Mouse (Mus musculus) forebrain, postnatal 0 days (tissue): ENCODE results near the gene Camkmt. TPM values are rescaled to one million over a fixed set of nuclear protein-coding genes. Genes with fewer than 3 reads are reported as not detected.

Experiments
- ATAC-seq: fragments of 200-750 bp; cut with Nextera tagmentation; 2 replicates; pipeline ENCODE4 v1.8.0; 2017; ENCODE audit warnings: mild to moderate bottlenecking, moderate library complexity
- DNase-seq: peaks from one replicate; pipeline ENCODE4 v3.0.0-alpha.2; 2015
- H3K27ac ChIP-seq: fragments of 300-500 bp; sonication (generic); 2 replicates; pipeline ENCODE4 v1.5.1; 2014; ENCODE audit warnings: low read depth, mild to moderate bottlenecking, antibody characterized with exemption, low read length, moderate library complexity, mixed read lengths
- H3K27me3 ChIP-seq: fragments of 300-500 bp; sonication (generic); 2 replicates; pipeline ENCODE4 v1.6.1; 2014; ENCODE audit warnings: mild to moderate bottlenecking, low read length, mixed read lengths; ENCODE audit not compliant: insufficient read depth
- H3K36me3 ChIP-seq: fragments of 300-500 bp; sonication (generic); 2 replicates; pipeline ENCODE4 v1.6.1; 2014; ENCODE audit warnings: mild to moderate bottlenecking, moderate library complexity; ENCODE audit not compliant: insufficient read depth
- H3K4me1 ChIP-seq: fragments of 300-500 bp; sonication (generic); 2 replicates; pipeline ENCODE4 v1.6.1; 2014; ENCODE audit warnings: antibody characterized with exemption; ENCODE audit not compliant: insufficient read depth
- H3K4me2 ChIP-seq: fragments of 300-500 bp; sonication (generic); 2 replicates; pipeline ENCODE4 v1.6.1; 2014; ENCODE audit warnings: low read depth, mild to moderate bottlenecking, moderate library complexity
- H3K4me3 ChIP-seq: fragments of 300-500 bp; sonication (generic); 2 replicates; pipeline ENCODE4 v1.5.1; 2014; ENCODE audit warnings: low read depth, low read length, mixed read lengths
- H3K9ac ChIP-seq: fragments of 300-500 bp; sonication (generic); 2 replicates; pipeline ENCODE4 v1.6.1; 2014; ENCODE audit warnings: mild to moderate bottlenecking
- H3K9me3 ChIP-seq: fragments of 300-500 bp; sonication (generic); 2 replicates; pipeline ENCODE4 v1.6.1; 2016; ENCODE audit warnings: low read length
- CTCF ChIP-seq: sonication (generic); IDR thresholded peaks from 2 replicates; pipeline ENCODE4 v1.5.1; 2016; ENCODE audit warnings: antibody characterized with exemption, control low read depth, low read depth
- WGBS: fragments of 180-500 bp; shearing (Covaris S2); extraction: QIAGEN DNeasy Blood & Tissue Kit; methylation state at CpG from one replicate; pipeline ENCODE4 v1.1.7; 2014; 5-methylcytosine and 5-hydroxymethylcytosine counted together
- polyA plus RNA-seq: library from polyadenylated mRNA; unstranded; fragments of >200 nt; fragmentation: Nextera tagmentation; extraction: Ambion mirVana; gene quantifications from 2 replicates; pipeline ENCODE4 v1.2.1, GENCODE M21; 2015
- total RNA-seq: library from RNA; depleted of rRNA; stranded (reverse); fragments of >200 nt; gene quantifications from 2 replicates; pipeline ENCODE4 v1.2.3, GENCODE M21; 2014; rRNA removed

The Camkmt gene
- total RNA-seq (11.6 and 14.3 TPM in 2 replicates), polyA plus RNA-seq (13.7 and 16.4 TPM in 2 replicates)

DNA sequence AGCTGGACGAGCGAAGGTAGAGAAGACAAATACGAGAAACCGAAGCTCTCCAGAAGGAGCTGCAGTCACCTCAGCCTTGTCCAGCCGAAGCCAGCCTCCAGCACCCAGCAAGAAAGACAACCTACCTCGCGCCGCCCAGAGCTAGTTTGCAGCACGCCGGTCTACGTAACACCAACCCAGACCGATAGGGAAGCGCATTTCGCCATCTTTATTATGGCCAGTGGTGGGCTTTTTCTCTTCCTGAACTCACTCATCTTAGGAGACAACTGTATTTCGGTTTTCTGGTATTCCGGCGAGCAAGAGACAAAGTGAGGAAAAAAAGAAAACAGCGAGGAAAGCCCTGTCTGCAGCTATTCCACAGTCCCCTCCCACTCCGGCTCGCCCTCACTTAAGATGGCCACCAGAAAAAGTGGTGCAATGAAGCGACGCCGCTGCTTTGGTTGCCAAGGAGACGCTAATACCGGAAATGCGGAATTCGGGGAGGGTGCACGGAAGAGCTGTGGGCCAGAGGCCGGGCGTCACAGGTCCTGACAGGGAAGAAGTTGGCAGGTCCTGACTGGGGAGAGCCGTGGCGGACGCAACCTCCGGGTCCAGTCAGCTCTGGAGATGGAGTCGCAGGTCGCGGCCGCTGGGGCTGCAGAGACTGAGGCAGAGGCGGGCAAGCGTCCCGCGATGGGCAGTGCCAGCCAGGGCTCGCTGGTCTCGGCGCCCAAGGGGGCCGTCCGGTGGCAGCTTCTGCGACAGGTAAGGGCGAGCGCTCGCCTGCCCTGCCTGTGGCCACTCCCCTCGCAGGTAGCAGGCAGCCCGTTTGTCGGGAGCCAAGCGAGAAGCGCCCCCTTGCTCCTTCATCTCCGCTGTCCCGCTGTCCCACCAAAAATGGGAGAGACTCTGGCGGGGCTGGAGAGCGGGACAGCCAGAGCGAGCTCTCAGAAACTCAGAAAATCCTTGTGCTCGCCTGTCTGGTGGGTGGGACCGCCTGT is at the start of gene Camkmt, which contains the start of gene Prepl:
TSS of gene Camkmt (plus strand) at position 433 of the 980 bp plus-strand sequence.
TSS of gene Prepl (minus strand) at position 122 of the 980 bp plus-strand sequence.
- TF ChIP-seq CTCF: peak; percentile 32
- DNase-seq (peak; percentile 98), ATAC-seq (peak; percentile 98)
- under 1% methylated on average over 63 of the region's 63 CpGs for WGBS
- Histone ChIP-seq H3K27ac (peak within 1 kb of the TSS; percentile 90), H3K9ac (peak within 1 kb of the TSS; percentile 90), H3K27me3 (no peaks in the 10 kb centered on the region), H3K4me3 (peak within 1 kb of the TSS; percentile 93), H3K9me3 (no peaks in the 10 kb centered on the region), H3K4me1 (peaks cover 9% of the 10 kb centered on the region), H3K36me3 (no peaks in the 10 kb centered on the region), H3K4me2 (peak within 1 kb of the TSS; percentile 72)

DNA sequence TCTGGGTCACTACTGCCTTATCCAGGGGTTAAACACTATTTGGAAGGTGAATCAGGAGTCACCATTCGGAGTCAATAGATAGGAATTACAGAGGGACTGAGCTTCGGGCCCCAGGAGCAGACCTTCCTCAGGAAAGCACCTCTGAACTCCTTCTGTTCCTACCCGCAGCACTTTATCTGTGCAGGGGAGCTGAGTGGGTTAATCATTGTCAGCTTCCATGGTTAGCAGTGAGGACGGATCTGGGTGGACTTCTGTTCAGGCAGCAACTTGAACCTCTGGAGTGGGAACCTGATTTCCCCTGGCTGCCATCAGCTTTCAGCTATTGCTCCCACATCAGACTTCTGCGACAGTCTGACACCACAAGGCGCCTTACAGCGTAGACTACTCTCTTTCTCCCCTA is 49.4 kb upstream of the Camkmt start:
- WGBS: 82% methylated on average over 7 of the region's 7 CpGs
- H3K9me3 ChIP-seq: no peaks in the 10 kb centered on the region
- no peak overlapping the region for H3K9ac ChIP-seq
- no peak for TF ChIP-seq CTCF
- no peaks in the 10 kb centered on the region for H3K27me3 ChIP-seq
- no peak overlapping the region for H3K4me2 ChIP-seq
- DNase-seq (no peak), ATAC-seq (no peak)
- no peaks in the 10 kb centered on the region for H3K4me1 ChIP-seq
- no peaks in the 10 kb centered on the region for H3K36me3 ChIP-seq
- no peak overlapping the region for H3K4me3 ChIP-seq
- H3K27ac ChIP-seq: no peak overlapping the region

GRCm38 (mm10) chr17:85042419-85042818 is 47.9 kb upstream of the Camkmt start:
- 84% methylated on average over 6 of the region's 6 CpGs for WGBS
- Histone ChIP-seq H3K36me3 (no peaks in the 10 kb centered on the region), H3K4me2 (no peak overlapping the region), H3K27ac (no peak overlapping the region), H3K9me3 (no peaks in the 10 kb centered on the region), H3K4me3 (no peak overlapping the region), H3K9ac (no peak overlapping the region), H3K4me1 (no peaks in the 10 kb centered on the region), H3K27me3 (no peaks in the 10 kb centered on the region)
- DNase-seq (no peak), ATAC-seq (no peak)
- TF ChIP-seq CTCF: no peak

DNA sequence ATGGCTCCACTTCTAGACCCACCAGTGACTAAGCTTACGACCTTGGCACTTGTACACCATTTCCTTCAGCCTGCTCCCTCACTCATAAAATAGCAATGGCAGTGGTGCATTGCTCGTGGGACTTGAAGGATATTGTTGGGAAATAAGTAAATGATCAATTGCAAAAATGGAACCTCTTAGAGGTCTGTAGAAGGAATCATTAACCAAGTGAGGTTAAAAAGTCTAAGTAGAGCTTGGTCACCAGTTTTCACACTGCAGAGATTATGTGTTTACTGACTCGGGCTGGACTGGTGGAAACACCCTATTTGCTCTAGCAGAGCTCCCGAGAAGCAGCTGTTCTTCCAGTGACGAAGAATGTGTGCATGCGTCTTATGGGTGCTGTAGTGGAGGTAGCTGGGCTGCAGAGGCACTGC is 46.9 kb upstream of the Camkmt start:
- whole genome bisulfite sequencing: 86% methylated on average over 6 of the region's 6 CpGs
- Histone ChIP-seq H3K4me1 (no peaks in the 10 kb centered on the region), H3K27ac (no peak overlapping the region), H3K4me2 (no peak overlapping the region), H3K9me3 (no peaks in the 10 kb centered on the region), H3K36me3 (no peaks in the 10 kb centered on the region), H3K27me3 (no peaks in the 10 kb centered on the region), H3K9ac (no peak overlapping the region), H3K4me3 (no peak overlapping the region)
- TF ChIP-seq CTCF: no peak
- DNase-seq: no peak
- ATAC-seq: no peak

- Histone ChIP-seq H3K9ac (no peak overlapping the region), H3K4me3 (no peak overlapping the region), H3K4me1 (no peaks in the 10 kb centered on the region), H3K27me3 (no peaks in the 10 kb centered on the region), H3K4me2 (no peak overlapping the region), H3K27ac (no peak overlapping the region), H3K36me3 (no peaks in the 10 kb centered on the region), H3K9me3 (no peaks in the 10 kb centered on the region)
- TF ChIP-seq CTCF: no peak
- 95% methylated on average over 5 of the region's 5 CpGs for WGBS
- ATAC-seq: no peak
- no peak for DNase-seq
Observed at GRCm38 (mm10) chr17:85044466-85044865, 45.9 kb upstream of the Camkmt start.

DNA sequence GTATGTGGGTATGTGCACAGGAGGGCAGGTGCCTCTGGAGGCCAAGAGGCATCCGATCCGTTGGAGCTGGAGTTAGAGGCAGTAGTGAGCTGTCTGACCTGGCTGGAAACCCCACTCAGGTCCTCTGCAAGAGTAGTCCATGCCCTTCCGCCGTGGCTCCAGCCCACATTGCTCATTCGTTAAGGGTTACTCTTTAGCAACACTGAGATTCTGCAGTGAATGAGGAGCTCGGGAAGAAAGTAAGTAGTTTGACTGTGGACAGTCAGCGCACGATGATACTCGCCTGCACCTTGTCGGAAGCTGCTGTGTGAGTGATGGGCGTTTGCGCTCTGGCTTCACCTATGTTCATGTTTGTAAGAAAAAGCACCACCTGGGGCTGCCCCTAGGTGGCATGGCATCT is 45.2 kb upstream of the Camkmt start:
- 86% methylated on average over 12 of the region's 12 CpGs for WGBS
- no peaks in the 10 kb centered on the region for H3K27me3 ChIP-seq
- H3K9ac ChIP-seq: no peak overlapping the region
- TF ChIP-seq CTCF: no peak; the same call in 1 of the 2 replicates
- H3K36me3 ChIP-seq: no peaks in the 10 kb centered on the region
- H3K4me3 ChIP-seq: no peak overlapping the region
- no peaks in the 10 kb centered on the region for H3K9me3 ChIP-seq
- H3K4me2 ChIP-seq: no peak overlapping the region
- H3K27ac ChIP-seq: no peak overlapping the region
- ATAC-seq (no peak), DNase-seq (no peak)
- no peaks in the 10 kb centered on the region for H3K4me1 ChIP-seq

DNA sequence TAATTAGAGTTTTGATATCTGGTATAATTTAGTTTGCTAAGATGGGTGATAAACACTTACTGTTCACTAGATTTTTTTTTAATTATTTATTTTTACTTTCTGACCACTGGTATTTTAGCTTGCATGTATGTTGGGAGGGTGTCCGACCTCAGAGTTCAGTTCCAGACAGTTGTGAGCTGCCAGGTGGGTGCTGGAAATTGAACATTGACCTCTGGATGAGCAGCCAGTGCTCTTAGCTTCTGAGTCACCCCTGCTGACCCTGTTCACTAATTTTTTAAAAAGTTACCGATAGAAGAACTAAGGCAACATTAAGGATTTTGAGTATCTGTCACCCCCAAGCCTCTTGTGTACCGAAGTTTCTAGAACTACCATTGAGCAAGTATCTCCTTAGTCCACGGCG is 42.0 kb upstream of the Camkmt start:
- DNase-seq: no peak
- no peak for ATAC-seq
- no peaks in the 10 kb centered on the region for H3K9me3 ChIP-seq
- H3K4me3 ChIP-seq: no peak overlapping the region
- H3K36me3 ChIP-seq: no peaks in the 10 kb centered on the region
- no peak overlapping the region for H3K4me2 ChIP-seq
- 94% methylated on average over 5 of the region's 5 CpGs for WGBS
- H3K27me3 ChIP-seq: no peaks in the 10 kb centered on the region
- H3K9ac ChIP-seq: no peak overlapping the region
- no peak overlapping the region for H3K27ac ChIP-seq
- no peaks in the 10 kb centered on the region for H3K4me1 ChIP-seq
- TF ChIP-seq CTCF: no peak
